Mouse (Mus musculus) MN1 (cell line): Measurements from ENCODE around the gene Nmral1.
"Not testable (repeated sequence)": the region's sequence is repeated elsewhere in the genome, so short reads cannot be mapped to it uniquely, and the experiment has no call there.

ENCODE experiments used
- DNase-seq: peaks from one replicate; pipeline ENCODE4 v3.0.0-alpha.2; 2016; ENCODE audit warnings: low spot score

Nmral1 gene

GRCm38 (mm10) chr16:4713861-4714710, 5.1 kb downstream of the Nmral1 start:
- no peak for DNase-seq

DNA sequence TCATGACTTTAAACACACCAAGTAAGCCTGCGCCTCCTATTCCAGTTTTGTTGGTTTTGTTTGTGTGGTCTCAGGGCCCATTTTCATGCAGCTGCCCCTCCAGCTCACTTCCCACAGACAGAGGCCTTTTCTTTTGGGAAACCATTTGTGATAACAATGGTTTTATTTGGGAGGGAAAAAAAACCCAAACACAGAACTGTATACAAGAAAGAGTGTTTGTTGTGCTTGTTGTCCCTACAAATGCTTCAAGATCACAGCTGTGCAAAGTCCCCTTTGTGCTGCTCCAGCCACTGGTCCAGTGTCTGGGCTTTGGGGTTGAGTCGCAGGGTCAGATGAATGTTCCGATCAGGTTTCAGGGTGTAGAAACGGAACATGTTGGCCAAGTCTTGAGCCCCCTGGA, 8.0 kb downstream of the Nmral1 start:
- no peak for DNase-seq

- DNase-seq = no peak
These were observed 13.6 kb downstream of the Nmral1 start for GRCm38 (mm10) chr16:4705541-4705940.

DNA sequence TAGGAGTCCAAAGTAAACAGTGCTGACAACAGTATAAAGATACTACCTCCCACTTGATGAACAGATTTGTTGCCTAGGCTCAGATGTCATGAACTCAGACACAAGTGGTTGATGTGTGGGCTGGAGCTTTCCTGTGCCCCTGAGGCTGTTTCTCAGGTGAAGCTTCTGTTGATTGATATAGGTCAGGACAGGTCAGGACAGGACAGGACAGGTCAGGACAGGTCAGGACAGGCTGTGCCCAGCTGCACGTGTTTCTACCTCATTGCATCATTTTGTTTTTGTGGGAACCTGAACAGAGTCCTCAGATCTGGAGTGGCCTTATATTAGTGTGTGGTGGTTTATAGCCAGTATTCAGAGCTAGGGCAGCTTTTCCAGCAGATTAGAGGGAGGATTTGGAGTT, 16.5 kb downstream of the Nmral1 start:
- no peak for DNase-seq

GRCm38 (mm10) chr16:4701211-4701610, 17.9 kb downstream of the Nmral1 start:
- DNase-seq = no peak

GRCm38 (mm10) chr16:4689371-4689770, 29.8 kb downstream of the Nmral1 start:
- not testable (repeated sequence) for DNase-seq

DNA sequence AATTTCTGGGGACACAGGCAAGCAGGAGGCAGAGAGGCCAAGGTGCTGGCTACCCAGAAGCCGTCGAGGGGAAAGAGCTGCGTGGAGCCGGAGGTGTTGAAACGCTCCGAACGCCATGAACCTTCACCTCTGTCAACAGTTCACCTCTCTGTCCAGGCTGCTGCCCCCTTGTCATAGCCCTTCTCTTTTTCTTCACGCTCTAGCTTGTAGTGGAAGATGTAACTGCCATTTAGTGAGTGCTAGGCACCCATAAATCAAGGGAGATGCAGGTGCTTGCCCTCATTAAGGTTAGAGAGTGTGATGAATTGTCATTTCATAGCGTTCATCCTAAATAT, 34.7 kb downstream of the Nmral1 start:
- DNase-seq = no peak

- peak; percentile 95 for DNase-seq
These were observed 35.3 kb downstream of the Nmral1 start for GRCm38 (mm10) chr16:4683581-4684456.

DNA sequence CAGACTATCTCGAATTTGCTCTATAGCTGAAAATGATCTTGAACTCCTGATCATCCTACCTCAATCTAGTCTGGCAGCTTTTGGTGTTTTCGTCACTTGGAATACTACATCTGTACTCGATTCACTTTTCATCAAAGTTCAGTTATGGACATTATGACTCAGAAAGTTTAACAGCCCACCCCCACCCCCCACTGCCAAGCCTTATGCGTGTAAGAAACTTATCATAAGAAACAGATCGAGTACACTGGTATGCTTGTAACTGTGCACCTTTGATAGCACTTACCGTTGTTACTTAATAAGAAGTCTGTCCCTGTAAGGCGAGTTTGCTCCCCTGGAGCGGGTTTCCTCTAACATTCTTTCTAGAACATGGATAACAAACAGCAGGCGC, 36.0 kb downstream of the Nmral1 start:
- no peak for DNase-seq

- no peak for DNase-seq
These were observed 36.5 kb downstream of the Nmral1 start for GRCm38 (mm10) chr16:4682628-4683179.

DNA sequence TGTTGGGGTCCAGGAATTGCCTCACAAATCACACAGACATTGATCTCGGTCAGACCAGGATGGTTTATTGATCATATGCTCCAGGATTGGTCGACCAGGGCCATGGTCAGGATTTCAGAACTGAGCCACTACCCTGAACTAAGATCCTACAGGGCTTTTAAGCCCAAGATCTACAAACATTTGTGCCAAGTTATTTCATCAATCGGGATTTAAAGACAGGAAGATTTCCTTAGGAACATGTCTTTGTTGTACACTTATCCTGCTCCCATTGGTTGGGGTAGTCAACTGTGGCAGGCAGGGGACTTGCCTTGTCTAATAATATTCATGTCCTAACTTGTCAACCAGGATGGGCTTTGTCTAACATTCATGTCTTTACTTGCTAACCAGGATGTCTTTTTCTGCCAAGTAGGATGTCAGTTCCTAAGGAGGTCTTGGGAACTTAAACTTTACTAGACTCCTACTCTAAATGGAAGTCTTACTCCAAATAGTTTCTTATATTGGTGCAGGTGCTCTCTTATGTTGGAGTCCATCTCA, 38.2 kb downstream of the Nmral1 start:
- not testable (repeated sequence) for DNase-seq

DNA sequence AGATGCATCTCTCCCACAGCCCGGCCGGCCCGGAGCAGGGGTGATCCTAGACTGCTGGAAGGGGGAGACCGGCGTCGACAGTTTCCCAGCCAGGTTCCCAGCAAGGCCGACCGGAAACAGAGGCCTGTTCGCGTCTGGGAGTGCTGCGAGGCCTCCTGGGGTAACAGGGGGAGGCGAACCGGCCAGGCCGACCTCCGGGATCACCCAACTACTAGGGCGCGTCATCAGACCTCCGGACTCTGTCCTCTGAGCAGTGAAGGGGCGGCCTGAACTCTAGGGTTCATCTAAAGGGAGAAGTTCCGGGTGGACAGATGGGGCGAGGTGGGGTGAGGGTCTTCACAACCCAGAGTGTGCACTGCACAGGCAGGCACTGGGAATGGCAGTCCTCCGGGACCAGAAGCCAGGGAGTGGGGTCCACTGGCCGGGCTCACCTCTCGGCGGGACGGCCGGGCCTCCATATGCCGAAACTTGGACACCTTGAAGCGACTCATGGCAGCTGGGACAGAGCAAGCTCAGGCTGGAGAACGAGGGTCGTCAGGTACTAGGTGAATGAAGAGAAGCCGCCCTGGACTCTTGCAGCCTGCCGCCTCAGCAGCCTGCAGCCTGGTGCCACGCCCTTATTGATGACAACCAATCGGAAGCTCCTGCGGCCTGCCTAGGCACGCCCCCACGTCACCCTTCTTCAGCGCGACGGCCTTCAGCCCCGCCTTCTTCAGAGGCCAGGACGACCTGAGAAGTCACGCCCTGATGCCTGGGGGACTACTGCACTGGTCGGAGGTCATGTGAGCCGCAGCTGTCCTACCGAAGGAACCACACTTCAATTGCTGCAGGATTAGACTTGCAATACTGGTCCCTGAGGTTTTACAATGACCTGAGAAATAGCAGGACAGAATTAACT, 39.8 kb downstream of the Nmral1 start, which contains the start of gene Coro7:
Coro7 (minus strand) TSS at position 657 of the 898 bp plus-strand sequence.
- peak; percentile 96 for DNase-seq

GRCm38 (mm10) chr16:4678080-4678479, 41.1 kb downstream of the Nmral1 start:
- no peak for DNase-seq

DNA sequence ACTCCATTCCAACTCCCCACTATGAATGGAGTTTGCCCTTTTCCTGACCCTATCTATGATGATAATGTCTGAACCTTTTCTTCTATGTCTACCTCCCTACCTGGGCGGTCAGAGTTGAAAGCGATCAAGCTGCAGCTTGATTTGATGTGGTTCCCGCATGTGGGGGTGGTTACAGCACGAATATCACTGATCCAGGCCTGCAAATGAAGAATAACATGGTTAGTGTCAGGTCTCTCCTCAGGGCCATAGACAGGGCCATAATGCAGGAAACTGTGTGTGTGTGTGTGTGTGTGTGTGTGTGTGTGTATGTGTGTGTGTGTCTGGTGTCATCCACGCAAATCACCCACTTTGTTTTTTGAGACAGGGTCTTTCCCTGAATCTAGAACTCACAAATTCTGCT, 42.3 kb downstream of the Nmral1 start:
- DNase-seq = no peak

DNA sequence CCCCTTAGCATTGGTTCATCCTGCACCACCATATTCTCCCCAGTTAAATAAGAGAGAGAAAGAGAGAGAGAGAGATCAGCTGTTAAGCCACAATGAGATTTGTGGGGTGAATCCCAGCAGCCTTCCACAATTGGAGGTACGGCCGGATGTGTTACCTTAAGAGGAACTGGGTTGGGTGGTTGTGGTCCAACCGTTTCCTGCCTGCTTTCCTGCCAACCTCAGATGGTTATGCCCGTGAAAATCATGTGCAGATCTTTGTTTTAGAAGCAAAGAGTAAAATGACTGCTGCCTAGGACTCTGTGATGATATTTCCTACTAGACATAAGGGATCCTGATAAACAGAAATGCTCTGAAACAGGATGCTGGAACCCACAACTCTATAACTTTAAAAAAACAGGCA, 45.1 kb downstream of the Nmral1 start:
- no peak for DNase-seq

DNA sequence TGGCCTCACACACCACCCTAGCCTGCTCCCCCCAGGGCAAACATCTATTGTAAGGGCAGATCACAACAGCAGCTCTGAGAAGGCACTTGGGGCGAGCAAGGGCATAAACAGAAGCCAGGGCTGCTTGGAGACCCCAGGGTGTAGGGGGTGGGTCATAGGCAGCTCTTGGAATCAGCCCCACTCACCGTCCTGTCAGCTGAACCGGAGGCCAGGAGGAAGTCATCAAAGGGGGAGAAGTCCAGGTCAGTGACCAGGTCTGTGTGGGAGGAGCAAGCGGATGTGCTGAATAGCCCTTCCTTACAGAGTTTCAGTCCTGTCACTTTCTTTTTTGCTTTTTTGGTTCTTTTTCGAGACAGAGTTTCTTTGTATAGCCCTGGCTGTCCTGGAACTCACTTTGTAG, 48.8 kb downstream of the Nmral1 start:
- DNase-seq = no peak

GRCm38 (mm10) chr16:4667190-4667808, 51.9 kb downstream of the Nmral1 start:
- DNase-seq = peak; percentile 93

- no peak for DNase-seq
These were observed 53.4 kb downstream of the Nmral1 start for GRCm38 (mm10) chr16:4665726-4666125.

GRCm38 (mm10) chr16:4663806-4664205, 55.4 kb downstream of the Nmral1 start:
- no peak for DNase-seq

DNA sequence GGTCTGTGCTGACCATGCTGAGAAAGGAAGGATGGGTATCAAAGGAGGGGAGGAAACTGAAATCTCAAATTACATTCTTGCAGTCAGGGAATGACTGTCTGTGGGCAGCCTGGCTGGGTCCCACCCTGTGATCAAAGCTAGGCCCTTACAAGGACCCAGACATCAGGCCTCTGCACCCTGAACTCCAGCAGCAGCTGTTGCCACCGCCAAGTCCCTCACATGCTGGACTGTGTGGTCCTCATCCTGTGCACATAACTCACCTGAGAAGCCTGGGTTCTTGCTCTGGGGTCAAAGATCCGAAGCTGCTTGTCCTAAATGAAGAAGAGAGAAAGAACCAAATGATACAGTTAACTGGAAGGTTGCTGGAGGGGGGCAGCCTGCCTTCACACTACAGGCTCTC, 57.6 kb downstream of the Nmral1 start:
- no peak for DNase-seq
